Mouse (Mus musculus): ENCODE data around the gene Mettl26.

- no peak for TF ChIP-seq CTCF (IDR thresholded peaks at IDR 0.05)
- no peak for TF ChIP-seq EP300 (IDR thresholded peaks at IDR 0.05)
Measured at GRCm38 (mm10) chr17:25914295-25914694, 39.4 kb downstream of the Mettl26 start.

Data from lung, postnatal 0 days (tissue).